Comparison of ENCODE assay signal across 22 mouse cellular contexts in genomic region chr10:67350956-67351355, GRCm38 (mm10).
DNase-seq lines count a peak whose midpoint lies in the region; ATAC-seq and TF ChIP-seq lines count a peak whose summit lies in the region.
"Had no signal": no experiment of that assay in that cellular context is flagged by ENCODE, and none has a peak within 500 bp of the region (broad histone marks: within the 10 kb centered on the region; RNA-seq: fewer than 3 reads in every experiment).

No protein-coding gene starts in this region.

- H3K9ac ChIP-seq in embryonic facial prominence, embryonic 14.5 days (ENCODE audit: low read depth, low read length): no peak overlapping the region
- no peak overlapping the region for H3K9ac ChIP-seq in kidney, postnatal 0 days (ENCODE audit: low read depth, low read length)
- H3K9ac ChIP-seq in kidney, embryonic 14.5 days (ENCODE audit: low read depth, low read length): no peak overlapping the region
- H3K9ac ChIP-seq in midbrain, embryonic 14.5 days (replicated peaks; ENCODE audit: low read length): no peak overlapping the region
- H3K9ac ChIP-seq: liver, embryonic 15.5 days had no signal

- H3K9me3 ChIP-seq in embryonic facial prominence, embryonic 14.5 days (ENCODE audit: control insufficient read depth, low read length): no peaks in the 10 kb centered on the region
- no peaks in the 10 kb centered on the region; the same call in 1 of the 2 replicates for H3K9me3 ChIP-seq in embryonic facial prominence, embryonic 10.5 days
- H3K9me3 ChIP-seq in kidney, postnatal 0 days (replicated peaks; ENCODE audit: low read length): no peaks in the 10 kb centered on the region
- no peaks in the 10 kb centered on the region for H3K9me3 ChIP-seq in kidney, embryonic 14.5 days (ENCODE audit: control insufficient read depth, low read length)
- no peaks in the 10 kb centered on the region for H3K9me3 ChIP-seq in midbrain, embryonic 14.5 days (ENCODE audit: control insufficient read depth, low read length)
- H3K9me3 ChIP-seq in midbrain, embryonic 10.5 days (replicated peaks): no peaks in the 10 kb centered on the region
- H3K9me3 ChIP-seq: limb, embryonic 10.5 days; liver, embryonic 15.5 days had no signal

- no peak overlapping the region for H3K27ac ChIP-seq in embryonic facial prominence, embryonic 14.5 days (replicated peaks; ENCODE audit: low read depth, low read length)
- no peak overlapping the region for H3K27ac ChIP-seq in embryonic facial prominence, embryonic 10.5 days (replicated peaks)
- no peak overlapping the region for H3K27ac ChIP-seq in kidney, postnatal 0 days
- H3K27ac ChIP-seq in kidney, embryonic 14.5 days (ENCODE audit: low read depth, low read length): no peak overlapping the region
- no peak overlapping the region for H3K27ac ChIP-seq in midbrain, embryonic 14.5 days (replicated peaks; ENCODE audit: low read depth, low read length)
- H3K27ac ChIP-seq in midbrain, embryonic 10.5 days (replicated peaks): no peak overlapping the region
- H3K27ac ChIP-seq: left cerebral cortex, adult 2 months; limb, embryonic 10.5 days; liver, embryonic 15.5 days had no signal

- ATAC-seq in embryonic facial prominence, embryonic 14.5 days (ENCODE audit: low read depth): no peak
- no peak for ATAC-seq in kidney, postnatal 0 days (replicated peaks; ENCODE audit: low FRiP score, low read depth)
- no peak for ATAC-seq in kidney, embryonic 14.5 days (ENCODE audit: low FRiP score, low TSS enrichment)
- no peak for ATAC-seq in midbrain, embryonic 14.5 days (ENCODE audit: low FRiP score, low TSS enrichment)
- ATAC-seq: hindbrain, embryonic 16.5 days; intestine, embryonic 16.5 days; lung, postnatal 0 days; Patski had no signal

- 29% methylated on average over 2 of the region's 2 CpGs for WGBS in embryonic facial prominence, embryonic 14.5 days
- WGBS in embryonic facial prominence, embryonic 10.5 days: 64% methylated on average over 2 of the region's 2 CpGs
- WGBS in kidney, postnatal 0 days: 25% methylated on average over 2 of the region's 2 CpGs
- WGBS in kidney, embryonic 14.5 days: 39% methylated on average over 2 of the region's 2 CpGs
- WGBS in midbrain, embryonic 14.5 days: 48% methylated on average over 2 of the region's 2 CpGs
- 70% methylated on average over 2 of the region's 2 CpGs for WGBS in midbrain, embryonic 10.5 days

- DNase-seq in embryonic facial prominence, embryonic 14.5 days (ENCODE audit: low spot score): peak; percentile 23
- DNase-seq in embryonic facial prominence, embryonic 10.5 days (ENCODE audit: low spot score): no peak
- DNase-seq in kidney, postnatal 0 days (ENCODE audit: low spot score): peak; percentile 9
- peak; percentile 33 for DNase-seq in midbrain, embryonic 14.5 days
- no peak for DNase-seq in midbrain, embryonic 10.5 days (ENCODE audit: low spot score)
- DNase-seq in kidney, postnatal 4 days: peak; percentile 31 to 42
- DNase-seq in frontal cortex, postnatal 10 days (ENCODE audit: low spot score in 2 of 2): no peak
- DNase-seq: adrenal gland, adult 2 months; cerebellum, adult 18-20 months; gastrocnemius, postnatal 36 days; liver; thymus, adult 18-20 months; thymus, postnatal 36 days had no signal

- H3K4me1 ChIP-seq in embryonic facial prominence, embryonic 14.5 days (ENCODE audit: control insufficient read depth, insufficient read depth, low read length): no peaks in the 10 kb centered on the region
- H3K4me1 ChIP-seq in embryonic facial prominence, embryonic 10.5 days: no peaks in the 10 kb centered on the region
- no peaks in the 10 kb centered on the region for H3K4me1 ChIP-seq in kidney, postnatal 0 days (replicated peaks; ENCODE audit: insufficient read depth, low read length)
- H3K4me1 ChIP-seq in kidney, embryonic 14.5 days (ENCODE audit: control insufficient read depth, insufficient read depth, low read length): no peaks in the 10 kb centered on the region
- no peaks in the 10 kb centered on the region for H3K4me1 ChIP-seq in midbrain, embryonic 14.5 days (ENCODE audit: control insufficient read depth, insufficient read depth, low read length)
- H3K4me1 ChIP-seq in midbrain, embryonic 10.5 days: no peaks in the 10 kb centered on the region
- H3K4me1 ChIP-seq: limb, embryonic 10.5 days; liver, embryonic 15.5 days had no signal

- H3K27me3 ChIP-seq in embryonic facial prominence, embryonic 14.5 days (replicated peaks; ENCODE audit: control insufficient read depth, insufficient read depth, low read length): no peaks in the 10 kb centered on the region
- no peaks in the 10 kb centered on the region for H3K27me3 ChIP-seq in embryonic facial prominence, embryonic 10.5 days (replicated peaks; ENCODE audit: low read depth, poor library complexity, severe bottlenecking)
- no peaks in the 10 kb centered on the region for H3K27me3 ChIP-seq in kidney, postnatal 0 days (ENCODE audit: insufficient read depth, low read length)
- no peaks in the 10 kb centered on the region for H3K27me3 ChIP-seq in kidney, embryonic 14.5 days (ENCODE audit: control insufficient read depth, insufficient read depth, low read length)
- no peaks in the 10 kb centered on the region for H3K27me3 ChIP-seq in midbrain, embryonic 14.5 days (ENCODE audit: control insufficient read depth, insufficient read depth, low read length)
- H3K27me3 ChIP-seq in midbrain, embryonic 10.5 days (ENCODE audit: low read depth, poor library complexity, severe bottlenecking): no peaks in the 10 kb centered on the region
- H3K27me3 ChIP-seq: liver, embryonic 15.5 days had no signal

- no peaks in the 10 kb centered on the region for H3K36me3 ChIP-seq in embryonic facial prominence, embryonic 14.5 days (ENCODE audit: control insufficient read depth, insufficient read depth, low read length)
- H3K36me3 ChIP-seq in embryonic facial prominence, embryonic 10.5 days (replicated peaks): no peaks in the 10 kb centered on the region
- H3K36me3 ChIP-seq in kidney, postnatal 0 days (ENCODE audit: insufficient read depth, low read length): no peaks in the 10 kb centered on the region
- H3K36me3 ChIP-seq in kidney, embryonic 14.5 days (ENCODE audit: control insufficient read depth, insufficient read depth, low read length): no peaks in the 10 kb centered on the region
- H3K36me3 ChIP-seq in midbrain, embryonic 14.5 days (ENCODE audit: control insufficient read depth, insufficient read depth, low read length): no peaks in the 10 kb centered on the region
- no peaks in the 10 kb centered on the region for H3K36me3 ChIP-seq in midbrain, embryonic 10.5 days
- H3K36me3 ChIP-seq: limb, embryonic 10.5 days; liver, embryonic 15.5 days had no signal

- no peak for TF ChIP-seq CTCF in kidney, postnatal 0 days (IDR thresholded peaks at IDR 0.05; ENCODE audit: low read depth)

- H3K4me2 ChIP-seq in embryonic facial prominence, embryonic 14.5 days (ENCODE audit: low read depth, low read length): no peak overlapping the region
- no peak overlapping the region for H3K4me2 ChIP-seq in kidney, postnatal 0 days (ENCODE audit: low read length)
- no peak overlapping the region for H3K4me2 ChIP-seq in kidney, embryonic 14.5 days (replicated peaks; ENCODE audit: low read depth, low read length)
- H3K4me2 ChIP-seq in midbrain, embryonic 14.5 days (ENCODE audit: low read length): no peak overlapping the region
- H3K4me2 ChIP-seq: liver, embryonic 15.5 days; midbrain, embryonic 11.5 days had no signal

- no peak overlapping the region for H3K4me3 ChIP-seq in embryonic facial prominence, embryonic 14.5 days (ENCODE audit: low read depth, low read length)
- no peak overlapping the region for H3K4me3 ChIP-seq in embryonic facial prominence, embryonic 10.5 days
- H3K4me3 ChIP-seq in kidney, postnatal 0 days (replicated peaks; ENCODE audit: low read depth, low read length): no peak overlapping the region
- H3K4me3 ChIP-seq in kidney, embryonic 14.5 days (ENCODE audit: low read length): no peak overlapping the region
- H3K4me3 ChIP-seq in midbrain, embryonic 14.5 days (replicated peaks; ENCODE audit: low read depth, low read length): no peak overlapping the region
- no peak overlapping the region for H3K4me3 ChIP-seq in midbrain, embryonic 10.5 days
- H3K4me3 ChIP-seq: left cerebral cortex, adult 2 months; limb, embryonic 10.5 days; liver, embryonic 15.5 days had no signal

Comparison
In these comparisons a context has a peak if more than half of its experiments do, and no peak if none do; other contexts are left out.
1. DNase-seq: peak in embryonic facial prominence, embryonic 14.5 days (single experiment), kidney, postnatal 0 days (single experiment), midbrain, embryonic 14.5 days (single experiment) and kidney, postnatal 4 days (2 of 2); none in embryonic facial prominence, embryonic 10.5 days (single experiment), midbrain, embryonic 10.5 days (single experiment) and frontal cortex, postnatal 10 days (0 of 2).